Mouse (Mus musculus): ENCODE measurements at regions not wholly inside any gene's neighbourhood (a gene's known extent, or its start where the extent isn't known, plus 50 kb on each side); places are given as distances from the start of the nearest gene placed in this dataset.

- no peak for DNase-seq
These were observed 98.8 kb upstream of the Vash1 start for GRCm38 (mm10) chr12:86579716-86580115.

DNA sequence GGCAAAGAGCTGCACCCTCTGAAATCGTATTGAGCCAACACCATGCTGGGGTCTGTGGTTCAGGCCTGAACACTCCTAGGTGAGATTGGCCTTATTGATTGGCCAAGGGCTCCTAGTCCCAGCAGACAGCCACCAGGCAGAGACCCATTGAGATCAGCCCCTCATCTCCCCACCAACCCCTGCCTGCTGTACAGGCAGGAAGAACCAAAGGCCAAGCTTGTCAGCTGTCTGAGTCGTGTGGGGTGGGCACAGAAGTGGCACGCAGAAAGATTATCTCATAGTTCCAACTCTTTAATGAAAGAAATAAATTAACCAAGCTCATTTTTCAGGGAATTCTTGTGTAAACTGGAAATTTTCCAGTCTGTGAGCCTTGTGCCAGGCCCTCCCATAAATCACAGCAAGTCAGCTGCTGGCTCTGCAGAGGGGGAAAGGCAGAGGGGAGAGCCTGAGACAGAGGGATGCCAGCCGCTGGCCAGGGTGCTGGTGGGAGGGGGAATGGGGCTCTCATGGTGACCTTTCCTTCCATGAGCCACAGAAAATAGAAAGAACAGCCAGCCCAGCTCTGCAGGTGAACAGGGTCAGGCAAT is 98.3 kb upstream of the Vash1 start:
- no peak for DNase-seq

GRCm38 (mm10) chr12:86582076-86582475 is 96.4 kb upstream of the Vash1 start:
- DNase-seq: peak in 1 of 2 experiments; percentile 14

GRCm38 (mm10) chr12:86588010-86588409 is 90.5 kb upstream of the Vash1 start:
- DNase-seq: no peak

- DNase-seq: no peak
These were observed 86.0 kb upstream of the Vash1 start for GRCm38 (mm10) chr12:86592509-86592908.

GRCm38 (mm10) chr12:86594647-86595046 is 83.9 kb upstream of the Vash1 start:
- DNase-seq: no peak

DNA sequence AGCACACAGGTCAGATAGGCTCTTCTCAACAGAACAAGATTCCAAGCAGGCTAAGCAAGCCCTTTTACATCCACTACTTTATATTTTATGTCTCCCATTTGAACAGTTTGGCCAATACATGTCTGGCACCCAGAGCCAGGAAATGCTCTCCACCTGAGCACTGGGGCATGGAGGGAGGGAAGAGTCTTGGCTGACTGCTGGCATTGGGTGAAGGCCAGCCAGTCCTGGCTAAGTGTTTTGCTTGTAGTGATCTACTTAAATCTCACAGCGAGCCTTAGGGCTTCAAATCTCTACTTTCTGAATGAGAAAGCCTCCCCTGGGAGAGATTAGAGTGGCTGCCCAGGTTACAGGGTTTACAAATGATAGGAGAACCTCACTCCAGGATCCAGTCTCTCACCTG is 78.5 kb upstream of the Vash1 start:
- no peak for DNase-seq

DNA sequence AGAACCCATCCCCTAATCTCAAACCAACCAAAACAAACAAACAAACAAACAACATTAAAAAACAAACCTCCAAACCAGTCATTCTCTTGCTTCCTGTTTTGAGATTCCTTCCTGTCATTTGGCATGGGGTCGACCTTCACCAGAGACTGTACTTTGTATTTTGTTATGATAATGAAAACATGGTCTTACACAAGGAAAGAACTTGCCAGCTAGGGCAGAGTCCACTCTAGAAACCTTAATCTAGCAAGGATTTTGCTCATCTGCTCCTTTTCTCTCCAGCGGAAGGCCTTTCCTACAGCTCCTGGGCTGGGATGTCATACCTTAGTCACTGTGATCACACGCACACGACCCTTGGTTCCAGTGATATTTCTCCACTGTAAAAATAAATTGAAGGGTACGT is 75.0 kb upstream of the Vash1 start:
- no peak for DNase-seq

DNA sequence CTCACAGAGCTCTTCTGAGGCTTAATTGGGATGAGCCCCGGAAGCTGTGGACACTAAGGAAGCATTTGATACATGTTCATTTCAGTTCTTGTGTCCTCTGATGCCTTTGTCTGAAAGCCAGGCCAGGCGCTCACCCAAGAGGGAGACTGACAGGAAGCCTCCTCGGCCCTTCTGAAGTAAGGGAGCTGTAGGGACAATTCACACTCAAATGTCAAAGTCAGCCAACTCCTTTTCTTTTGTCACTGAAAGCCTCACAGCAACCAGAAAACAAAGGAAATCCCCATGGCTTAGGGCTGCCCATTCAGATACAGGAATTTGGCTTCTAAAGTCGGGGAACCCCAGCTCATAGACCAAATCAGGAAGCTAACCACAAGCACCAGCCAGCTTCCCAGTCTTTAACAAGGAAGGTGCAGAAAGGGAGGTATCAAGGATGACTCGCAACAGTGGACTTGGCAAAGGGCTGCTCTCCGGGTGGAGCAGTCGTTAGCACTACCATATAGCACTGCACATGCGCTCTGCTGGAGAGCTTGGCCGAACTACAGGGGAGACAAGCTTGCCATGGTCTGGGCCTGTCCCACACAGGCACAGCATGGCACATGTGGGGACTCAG is 66.0 kb upstream of the Vash1 start:
- DNase-seq: peak in 1 of 2 experiments; percentile 55

DNA sequence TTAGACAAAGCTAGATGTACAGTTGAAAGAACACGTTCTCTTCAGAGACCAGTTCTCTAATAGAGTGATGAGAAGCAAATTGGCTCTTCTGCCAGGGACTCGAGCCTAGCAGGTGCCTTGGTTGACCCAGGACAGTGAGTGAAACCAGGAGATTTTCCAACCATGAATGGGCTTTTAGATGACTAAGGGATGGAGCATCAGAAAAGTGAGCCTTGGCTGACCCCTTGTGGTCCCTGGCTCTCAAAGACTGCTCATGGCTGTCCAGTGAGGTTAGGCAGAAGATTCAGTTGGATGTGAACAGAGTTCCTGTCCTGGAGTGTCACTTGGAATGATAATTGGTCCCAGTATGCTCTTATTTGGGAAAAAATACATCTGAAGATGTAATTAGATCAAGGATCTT is 64.3 kb upstream of the Vash1 start:
- peak; percentile 55 to 62 for DNase-seq

DNA sequence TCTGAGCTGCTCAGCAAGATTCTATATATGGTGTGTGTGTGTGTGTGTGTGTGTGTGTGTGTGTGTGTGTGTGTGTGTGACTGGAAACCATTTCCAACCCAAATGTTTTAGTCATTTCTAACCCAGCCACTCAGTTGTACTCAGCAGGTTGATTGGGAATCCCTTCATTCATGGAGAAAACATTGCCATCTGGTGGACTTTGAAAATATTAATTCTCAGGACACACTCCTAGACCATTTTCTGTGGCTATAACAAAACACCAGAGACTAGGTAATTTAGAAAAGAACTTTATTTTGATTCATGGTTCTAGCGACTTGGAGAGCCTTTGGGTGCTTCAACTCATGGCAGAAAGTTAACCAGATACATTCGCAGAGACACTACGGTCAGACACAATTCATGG is 62.2 kb upstream of the Vash1 start:
- DNase-seq: no peak

DNA sequence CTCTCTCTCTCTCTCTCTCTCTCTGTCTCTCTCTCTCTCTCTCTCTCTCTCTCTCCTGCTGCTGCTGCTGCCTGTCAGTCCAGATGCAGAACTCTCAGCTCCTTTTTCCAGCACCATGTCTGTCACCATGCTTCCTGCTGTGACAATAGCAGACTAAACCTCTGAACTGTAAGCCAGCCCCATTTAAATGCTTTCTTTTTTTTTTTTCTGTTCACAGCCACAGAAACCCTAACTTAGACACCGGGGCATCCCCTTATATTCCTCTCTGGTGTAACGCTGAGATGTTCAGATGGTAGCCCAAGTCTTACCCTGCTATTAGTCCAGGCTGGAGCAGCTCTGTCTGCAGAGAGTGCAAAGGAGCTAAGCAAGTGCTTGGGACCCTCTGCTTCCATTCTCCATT is 54.3 kb upstream of the Vash1 start:
- DNase-seq: no peak

- DNase-seq: no peak
These were observed 51.8 kb upstream of the Vash1 start for GRCm38 (mm10) chr12:86626684-86627083.

GRCm38 (mm10) chr12:86628050-86628782 is 50.3 kb upstream of the Vash1 start:
- DNase-seq: no peak
